Mouse (Mus musculus) midbrain, embryonic 16.5 days (tissue): ENCODE data around the gene Gm960. TPM values are rescaled to one million over a fixed set of nuclear protein-coding genes. Genes with fewer than 3 reads are reported as not detected.

ENCODE experiments used
- ATAC-seq: fragments of 200-750 bp; cut with Nextera tagmentation; 2 replicates; pipeline ENCODE4 v1.8.0; 2017; ENCODE audit warnings: moderate TSS enrichment
- H3K27ac ChIP-seq: fragments of 300-500 bp; sonication (generic); 2 replicates; pipeline ENCODE4 v1.5.1; 2014; ENCODE audit warnings: mild to moderate bottlenecking, low read length, mixed read lengths
- H3K27me3 ChIP-seq: fragments of 300-500 bp; sonication (generic); 2 replicates; pipeline ENCODE4 v1.6.1; 2014; ENCODE audit warnings: low read depth, low read length, mixed read lengths; ENCODE audit not compliant: control insufficient read depth, insufficient read depth
- H3K36me3 ChIP-seq: fragments of 300-500 bp; sonication (generic); 2 replicates; pipeline ENCODE4 v1.6.1; 2014; ENCODE audit warnings: mild to moderate bottlenecking, low read length, moderate library complexity, mixed read lengths; ENCODE audit not compliant: control insufficient read depth, insufficient read depth
- H3K4me1 ChIP-seq: fragments of 300-500 bp; sonication (generic); 2 replicates; pipeline ENCODE4 v1.6.1; 2014; ENCODE audit warnings: mild to moderate bottlenecking, low read length, mixed read lengths; ENCODE audit not compliant: control insufficient read depth, insufficient read depth
- H3K4me2 ChIP-seq: fragments of 300-500 bp; sonication (generic); 2 replicates; pipeline ENCODE4 v1.6.1; 2014; ENCODE audit warnings: mild to moderate bottlenecking, low read length, mixed read lengths
- H3K4me3 ChIP-seq: fragments of 300-500 bp; sonication (generic); 2 replicates; pipeline ENCODE4 v1.5.1; 2014; ENCODE audit warnings: low read depth, mild to moderate bottlenecking, low read length, moderate library complexity, mixed read lengths
- H3K9ac ChIP-seq: fragments of 300-500 bp; sonication (generic); 2 replicates; pipeline ENCODE4 v1.6.1; 2014; ENCODE audit warnings: low read depth, low read length, mixed read lengths
- H3K9me3 ChIP-seq: fragments of 300-500 bp; sonication (generic); replicated peaks from 2 replicates; pipeline ENCODE4 v1.6.1; 2014; ENCODE audit warnings: mild to moderate bottlenecking, low read length, mixed read lengths; ENCODE audit not compliant: control insufficient read depth, poor library complexity, severe bottlenecking
- WGBS: fragments of 180-500 bp; shearing (Covaris S2); extraction: QIAGEN DNeasy Blood & Tissue Kit; methylation state at CpG from one replicate; pipeline ENCODE4 v1.1.7; 2014; 5-methylcytosine and 5-hydroxymethylcytosine counted together
- polyA plus RNA-seq: library from polyadenylated mRNA; unstranded; fragments of >200 nt; fragmentation: Nextera tagmentation; extraction: Ambion mirVana; gene quantifications from 2 replicates; pipeline ENCODE4 v1.2.1, GENCODE M21; 2015

Gene Gm960
- 5.4 and 6.6 TPM in 2 replicates for polyA plus RNA-seq

DNA sequence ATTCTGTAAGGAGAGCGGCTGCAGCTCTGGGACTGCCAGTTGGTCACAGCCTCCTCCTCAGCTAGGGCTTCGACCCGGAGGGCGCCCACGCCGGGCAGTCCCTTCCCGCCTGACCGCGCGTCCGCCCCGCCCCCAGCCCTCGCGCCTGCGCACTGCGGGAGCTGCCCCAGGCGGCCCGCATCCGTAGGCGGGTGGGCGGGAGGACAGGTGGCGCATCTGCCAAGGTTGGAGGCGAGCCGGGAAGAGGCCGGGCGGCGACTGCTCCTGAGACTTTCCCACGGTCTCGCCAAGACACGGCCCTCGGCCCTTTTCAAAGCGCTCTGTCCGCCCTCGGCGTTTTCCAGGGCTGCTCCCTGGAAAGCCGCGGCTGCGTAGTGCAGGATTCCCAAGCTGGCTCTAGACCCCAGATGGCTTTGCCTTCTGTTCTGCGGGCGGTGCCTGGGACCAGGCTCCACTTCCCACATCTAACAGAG is at the start of gene Gm960:
TSS of gene Gm960 (minus strand) at position 464 of the 473 bp plus-strand sequence.
- WGBS = under 1% methylated on average over 40 of the region's 40 CpGs
- H3K9me3 ChIP-seq = no peaks in the 10 kb centered on the region
- H3K4me2 ChIP-seq = peak within 1 kb of the TSS; percentile 63
- H3K9ac ChIP-seq = peak within 1 kb of the TSS; percentile 89
- ATAC-seq = peak; percentile 90
- H3K4me1 ChIP-seq = peaks cover 13% of the 10 kb centered on the region
- H3K27ac ChIP-seq = peak within 1 kb of the TSS; percentile 87
- peak within 1 kb of the TSS; percentile 73 for H3K4me3 ChIP-seq
- no peaks in the 10 kb centered on the region for H3K36me3 ChIP-seq
- H3K27me3 ChIP-seq = peaks cover 12% of the 10 kb centered on the region

DNA sequence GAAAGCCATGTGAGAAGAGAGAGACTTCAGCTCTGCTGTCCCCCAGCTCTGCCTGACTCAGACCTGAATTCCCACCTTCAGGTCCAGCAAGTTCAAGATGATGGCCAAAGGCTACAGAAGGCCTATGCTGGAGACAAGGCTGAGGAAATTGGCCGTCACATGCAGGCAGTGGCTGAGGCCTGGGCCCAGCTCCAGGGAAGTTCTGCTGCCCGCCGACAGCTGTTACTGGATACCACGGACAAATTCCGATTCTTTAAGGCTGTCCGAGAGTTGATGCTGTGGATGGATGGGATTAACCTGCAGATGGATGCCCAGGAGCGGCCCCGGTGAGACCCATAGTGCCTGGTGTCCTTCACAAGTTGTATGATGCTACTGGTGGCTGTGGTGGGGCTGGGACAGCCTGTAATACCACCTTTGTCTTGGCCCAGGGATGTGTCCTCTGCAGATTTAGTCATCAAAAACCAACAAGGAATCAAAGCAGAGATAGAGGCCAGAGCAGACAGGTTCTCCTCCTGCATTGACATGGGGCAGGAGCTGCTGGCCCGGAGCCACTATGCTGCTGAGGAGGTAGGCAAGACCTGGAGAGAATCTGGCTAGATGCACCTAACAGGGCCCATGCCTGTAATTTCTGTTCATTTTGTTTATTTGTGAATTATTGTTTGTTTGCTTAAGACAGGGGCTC is 49.3 kb upstream of the Gm960 start:
- no peaks in the 10 kb centered on the region for H3K27me3 ChIP-seq
- H3K4me3 ChIP-seq = no peak overlapping the region
- H3K4me1 ChIP-seq = no peaks in the 10 kb centered on the region
- no peaks in the 10 kb centered on the region for H3K9me3 ChIP-seq
- H3K9ac ChIP-seq = no peak overlapping the region
- H3K4me2 ChIP-seq = no peak overlapping the region
- H3K27ac ChIP-seq = no peak overlapping the region
- 93% methylated on average over 9 of the region's 9 CpGs for WGBS
- peaks cover 54% of the 10 kb centered on the region for H3K36me3 ChIP-seq
- ATAC-seq = no peak

DNA sequence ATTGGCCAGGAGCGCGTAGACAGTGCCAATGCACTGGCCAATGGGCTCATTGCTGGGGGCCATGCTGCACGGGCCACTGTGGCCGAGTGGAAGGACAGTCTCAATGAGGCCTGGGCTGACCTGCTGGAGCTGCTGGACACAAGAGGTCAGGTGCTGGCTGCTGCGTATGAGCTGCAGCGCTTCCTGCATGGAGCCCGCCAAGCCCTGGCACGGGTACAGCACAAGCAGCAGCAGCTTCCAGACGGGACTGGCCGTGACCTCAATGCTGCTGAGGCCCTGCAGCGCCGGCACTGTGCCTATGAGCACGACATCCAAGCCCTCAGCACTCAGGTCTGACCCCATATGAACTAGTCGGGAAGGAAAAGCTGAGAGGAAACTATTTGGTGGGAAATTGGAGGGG is 48.1 kb upstream of the Gm960 start:
- Histone ChIP-seq H3K4me1 (no peaks in the 10 kb centered on the region), H3K9me3 (no peaks in the 10 kb centered on the region), H3K9ac (no peak overlapping the region), H3K4me2 (no peak overlapping the region), H3K27me3 (no peaks in the 10 kb centered on the region), H3K4me3 (no peak overlapping the region), H3K36me3 (peaks cover 54% of the 10 kb centered on the region), H3K27ac (no peak overlapping the region)
- no peak for ATAC-seq
- WGBS = 87% methylated on average over 14 of the region's 14 CpGs

DNA sequence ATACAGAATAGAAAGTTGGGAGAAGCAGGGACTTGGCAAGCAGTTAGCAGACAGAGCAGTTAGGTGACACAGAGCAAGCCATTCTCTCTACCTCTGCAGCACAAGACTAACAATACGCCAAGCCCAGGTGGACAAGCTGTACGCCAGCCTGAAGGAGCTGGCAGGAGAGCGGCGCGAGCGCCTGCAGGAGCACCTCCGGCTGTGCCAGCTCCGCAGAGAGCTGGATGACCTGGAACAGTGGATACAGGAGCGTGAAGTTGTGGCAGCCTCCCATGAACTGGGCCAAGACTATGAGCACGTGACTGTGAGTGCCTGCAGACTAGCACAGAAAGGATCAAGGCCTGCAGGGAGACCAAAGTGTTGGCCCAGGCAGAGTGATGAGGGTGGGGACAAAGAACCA is 47.2 kb upstream of the Gm960 start:
- H3K27me3 ChIP-seq = no peaks in the 10 kb centered on the region
- no peak overlapping the region for H3K27ac ChIP-seq
- H3K36me3 ChIP-seq = peaks cover 59% of the 10 kb centered on the region
- no peak overlapping the region for H3K9ac ChIP-seq
- no peak overlapping the region for H3K4me3 ChIP-seq
- 93% methylated on average over 10 of the region's 10 CpGs for WGBS
- H3K4me1 ChIP-seq = no peaks in the 10 kb centered on the region
- ATAC-seq = no peak
- H3K4me2 ChIP-seq = no peak overlapping the region
- H3K9me3 ChIP-seq = no peaks in the 10 kb centered on the region

GRCm38 (mm10) chr19:4745057-4745456 is 46.6 kb upstream of the Gm960 start:
- whole genome bisulfite sequencing = 62% methylated on average over 9 of the region's 9 CpGs
- no peak overlapping the region for H3K4me3 ChIP-seq
- no peak overlapping the region for H3K9ac ChIP-seq

GRCm38 (mm10) chr19:4744026-4744425 is 45.6 kb upstream of the Gm960 start:
- Histone ChIP-seq H3K4me3 (no peak overlapping the region), H3K36me3 (peaks cover 66% of the 10 kb centered on the region), H3K9me3 (no peaks in the 10 kb centered on the region), H3K9ac (no peak overlapping the region), H3K27ac (no peak overlapping the region), H3K27me3 (no peaks in the 10 kb centered on the region), H3K4me1 (no peaks in the 10 kb centered on the region), H3K4me2 (no peak overlapping the region)
- ATAC-seq = no peak
- WGBS = 85% methylated on average over 14 of the region's 14 CpGs

More at GRCm38 (mm10) chr19:4745057-4745456, 46.6 kb upstream of the Gm960 start:
- ATAC-seq = no peak
- H3K4me2 ChIP-seq = no peak overlapping the region
- H3K27me3 ChIP-seq = no peaks in the 10 kb centered on the region
- no peaks in the 10 kb centered on the region for H3K4me1 ChIP-seq
- peaks cover 61% of the 10 kb centered on the region for H3K36me3 ChIP-seq
- H3K9me3 ChIP-seq = no peaks in the 10 kb centered on the region
- no peak overlapping the region for H3K27ac ChIP-seq

DNA sequence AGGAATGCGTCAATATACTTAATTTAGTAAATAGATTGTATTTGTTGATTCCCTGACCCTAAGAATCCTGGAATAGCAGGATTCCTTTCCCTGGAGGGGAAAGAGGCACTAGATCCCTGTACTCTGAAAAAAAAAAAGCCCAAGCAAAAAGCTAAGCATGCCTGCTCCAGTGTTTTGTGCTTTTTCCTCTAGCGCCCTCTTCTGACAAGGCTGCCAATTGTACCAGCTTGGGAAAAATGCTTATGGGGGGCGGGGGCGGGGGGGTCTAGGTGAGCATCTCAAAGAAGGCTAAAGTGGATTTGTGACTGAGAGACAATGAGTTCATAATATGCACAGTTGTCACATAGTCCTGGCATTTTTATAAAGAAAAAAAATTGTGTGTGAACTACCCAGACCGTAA is 45.1 kb upstream of the Gm960 start:
- no peak overlapping the region for H3K4me2 ChIP-seq
- ATAC-seq = no peak
- H3K9me3 ChIP-seq = no peaks in the 10 kb centered on the region
- WGBS = 38% methylated on average over 5 of the region's 5 CpGs
- H3K27ac ChIP-seq = no peak overlapping the region
- no peak overlapping the region for H3K9ac ChIP-seq
- H3K27me3 ChIP-seq = no peaks in the 10 kb centered on the region
- H3K4me3 ChIP-seq = no peak overlapping the region
- H3K4me1 ChIP-seq = no peaks in the 10 kb centered on the region
- H3K36me3 ChIP-seq = peaks cover 64% of the 10 kb centered on the region

GRCm38 (mm10) chr19:4742229-4742628 is 43.8 kb upstream of the Gm960 start:
- H3K9ac ChIP-seq = no peak overlapping the region
- H3K27me3 ChIP-seq = no peaks in the 10 kb centered on the region
- H3K27ac ChIP-seq = no peak overlapping the region
- no peak overlapping the region for H3K4me3 ChIP-seq
- 93% methylated on average over 6 of the region's 6 CpGs for WGBS
- no peak for ATAC-seq
- H3K9me3 ChIP-seq = no peaks in the 10 kb centered on the region
- H3K4me1 ChIP-seq = no peaks in the 10 kb centered on the region
- H3K36me3 ChIP-seq = peaks cover 65% of the 10 kb centered on the region
- no peak overlapping the region for H3K4me2 ChIP-seq

GRCm38 (mm10) chr19:4741482-4741881 is 43.0 kb upstream of the Gm960 start:
- Histone ChIP-seq H3K4me2 (no peak overlapping the region), H3K4me3 (no peak overlapping the region), H3K27me3 (no peaks in the 10 kb centered on the region), H3K9ac (no peak overlapping the region), H3K4me1 (no peaks in the 10 kb centered on the region), H3K36me3 (peaks cover 63% of the 10 kb centered on the region), H3K9me3 (no peaks in the 10 kb centered on the region), H3K27ac (no peak overlapping the region)
- no peak for ATAC-seq
- 85% methylated on average over 10 of the region's 10 CpGs for WGBS
